Mouse (Mus musculus) effector memory CD4-positive, alpha-beta T cell, adult 5 months (primary cell): ENCODE data around the gene Gpr26. TPM values are rescaled to one million over a fixed set of nuclear protein-coding genes. Genes with fewer than 3 reads are reported as not detected.

Source experiments
- polyA plus RNA-seq: library from polyadenylated mRNA; unstranded; fragments of 100-300 nt; shearing (Covaris generic); gene quantifications from one replicate; pipeline ENCODE4 v1.2.1, GENCODE M21; 2017

The Gpr26 gene
- polyA plus RNA-seq: not detected

DNA sequence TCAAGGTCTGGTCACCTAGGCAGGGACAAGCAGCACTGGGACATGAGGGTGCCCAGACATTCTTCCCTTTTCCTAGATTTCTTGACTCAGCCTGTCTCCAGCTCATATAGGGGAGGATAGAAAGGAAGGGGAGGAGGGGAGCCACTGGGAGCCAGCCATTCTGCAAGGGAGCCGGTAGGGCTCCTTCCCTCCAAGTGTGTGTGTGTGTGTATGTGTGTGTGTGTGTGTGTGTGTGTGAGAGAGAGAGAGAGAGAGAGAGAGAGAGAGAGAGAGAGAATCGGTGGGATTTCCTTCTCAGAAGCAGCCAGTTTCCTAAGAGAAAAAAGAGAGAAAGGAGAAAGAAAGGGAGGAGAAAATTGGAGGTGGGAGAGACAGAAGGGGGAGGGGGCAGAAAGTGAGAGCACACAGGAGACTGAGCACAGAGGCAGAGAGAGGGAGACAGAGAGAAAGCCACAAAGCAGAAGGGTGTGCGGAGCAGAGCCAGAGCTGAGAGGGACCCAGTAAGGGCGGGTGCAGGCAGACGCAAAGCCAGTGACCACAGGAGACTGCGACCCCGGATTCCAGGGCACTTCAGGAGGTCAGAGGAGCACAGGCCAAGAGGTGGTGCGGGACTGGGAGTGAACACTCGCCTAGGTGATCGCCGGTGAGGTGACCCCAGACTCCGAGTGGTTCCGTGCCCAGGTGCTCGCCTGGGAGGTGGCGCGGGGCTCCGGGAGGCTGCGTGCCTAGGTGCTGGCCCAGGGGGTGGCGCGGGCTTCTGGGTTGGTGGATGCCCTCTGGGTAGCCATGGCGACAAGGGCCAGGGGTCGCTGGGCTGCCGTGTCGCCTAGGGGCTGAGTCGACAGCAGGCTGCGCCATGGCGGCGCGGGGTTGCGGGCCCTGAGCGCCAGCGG lies at the start of gene Gpr26:
Gene Gpr26, plus strand, starts transcription at position 438 of the 893 bp plus-strand sequence.

Other genes starting within 250 kb of the Gpr26 start
- not detected for gene Cpxm2, start 188.3 kb downstream of the Gpr26 start, polyA plus RNA-seq